Mouse (Mus musculus): Measurements from ENCODE around the gene Cer1. TPM values are rescaled to one million over a fixed set of nuclear protein-coding genes. Genes with fewer than 3 reads are reported as not detected.

The Cer1 gene
- total RNA-seq, 2 experiments from 2014 or later: not detected

DNA sequence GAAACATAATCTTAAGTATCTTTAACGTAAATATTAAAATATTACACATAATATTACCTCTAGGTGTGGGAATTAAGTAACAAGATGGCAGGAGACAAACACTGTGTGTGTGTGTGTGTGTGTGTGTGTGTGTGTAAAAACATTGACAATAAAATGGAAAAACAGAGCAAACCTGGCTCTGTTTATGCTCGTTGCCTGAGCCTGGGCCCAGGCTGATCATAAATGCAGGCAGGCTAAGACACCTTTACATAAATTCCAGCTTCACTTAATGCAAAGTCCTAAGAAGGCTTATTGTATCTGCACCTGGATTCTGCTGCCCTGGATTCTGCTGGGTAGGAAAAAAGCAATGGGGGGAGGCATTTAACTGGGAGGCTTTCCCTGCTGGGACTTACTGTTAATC lies 6.6 kb upstream of the Cer1 start:
- intact Hi-C loops (cut with DNase I): no loop called here
- H3K27ac ChIP-seq: no peak overlapping the region
- no peak overlapping the region for H3K4me3 ChIP-seq
- DNase-seq: no peak
- TF ChIP-seq CTCF (IDR thresholded peaks at IDR 0.05): no peak

DNA sequence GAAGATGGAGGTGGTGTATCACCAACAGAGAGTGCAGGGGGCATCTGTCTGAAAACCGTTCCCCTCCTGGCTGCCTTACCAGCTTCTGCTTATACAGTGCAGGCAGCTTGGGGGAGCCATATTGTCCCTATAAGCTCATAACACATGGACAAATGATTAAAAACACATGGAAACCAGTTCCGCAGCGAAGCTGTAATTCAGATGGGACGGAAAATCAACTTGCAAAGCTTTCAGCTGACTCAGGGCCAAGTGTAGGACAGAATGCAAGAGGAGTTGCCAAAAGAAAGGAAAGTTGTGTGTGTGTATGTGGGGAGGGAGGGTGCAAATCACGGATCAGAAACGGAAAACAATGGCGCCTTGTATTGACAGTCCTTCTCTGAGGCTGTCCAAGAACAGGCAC lies 6.1 kb upstream of the Cer1 start:
- TF ChIP-seq CTCF (IDR thresholded peaks at IDR 0.05): no peak
- Histone ChIP-seq H3K4me3 (no peak overlapping the region), H3K27ac (no peak overlapping the region)
- DNase-seq: no peak
- intact Hi-C loops (cut with DNase I): no loop called here

GRCm38 (mm10) chr4:82890585-82890984 lies 5.6 kb upstream of the Cer1 start:
- no peak for TF ChIP-seq CTCF (IDR thresholded peaks at IDR 0.05)
- no peak for DNase-seq
- H3K4me3 ChIP-seq: no peak overlapping the region
- intact Hi-C loops (cut with DNase I): no loop called here
- H3K27ac ChIP-seq: no peak overlapping the region

DNA sequence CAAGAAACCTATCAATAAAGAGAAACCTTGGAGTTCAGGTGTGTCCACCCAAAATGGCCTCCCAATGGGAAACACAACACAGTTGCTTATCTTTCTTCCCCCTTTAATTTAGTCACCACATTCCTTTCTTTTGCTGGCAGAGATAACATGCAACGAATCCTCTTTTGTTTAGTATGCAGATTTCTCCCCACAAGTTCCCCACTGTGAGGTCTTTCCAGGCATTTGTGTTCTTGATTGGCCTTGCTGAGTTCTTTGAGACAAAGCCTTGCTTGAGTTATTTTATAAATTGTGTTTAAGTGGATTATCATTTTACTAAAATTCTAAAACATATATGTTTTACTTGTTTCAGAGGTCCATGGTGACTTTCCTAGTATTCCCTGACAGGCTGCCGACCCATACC lies 1.2 kb upstream of the Cer1 start:
- intact Hi-C loops (cut with DNase I): no loop called here
- H3K4me3 ChIP-seq: no peak overlapping the region
- DNase-seq: no peak
- no peak for TF ChIP-seq CTCF (IDR thresholded peaks at IDR 0.05)
- no peak overlapping the region for H3K27ac ChIP-seq

DNA sequence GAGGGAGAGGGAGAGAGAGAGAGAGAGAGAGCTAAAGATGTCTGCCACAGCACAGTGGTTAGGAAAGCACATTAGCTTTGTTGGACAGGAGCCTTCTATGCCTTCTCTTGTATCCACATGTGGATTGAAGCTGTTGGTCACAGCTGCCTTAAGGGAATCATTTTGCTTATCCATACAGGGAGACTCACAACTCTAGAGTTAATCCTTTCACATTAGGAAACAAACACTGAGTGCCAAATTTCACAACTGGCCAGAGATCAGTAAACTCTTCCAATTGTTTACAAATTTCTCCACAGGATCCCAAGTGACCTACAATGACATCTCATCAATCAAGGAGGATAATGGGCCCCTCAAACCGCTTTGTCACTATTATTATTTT lies 576 bp upstream of the Cer1 start:
- intact Hi-C loops (cut with DNase I): no loop called here
- no peak for TF ChIP-seq CTCF (IDR thresholded peaks at IDR 0.05)
- H3K27ac ChIP-seq: no peak overlapping the region
- no peak for DNase-seq
- no peak overlapping the region for H3K4me3 ChIP-seq

DNA sequence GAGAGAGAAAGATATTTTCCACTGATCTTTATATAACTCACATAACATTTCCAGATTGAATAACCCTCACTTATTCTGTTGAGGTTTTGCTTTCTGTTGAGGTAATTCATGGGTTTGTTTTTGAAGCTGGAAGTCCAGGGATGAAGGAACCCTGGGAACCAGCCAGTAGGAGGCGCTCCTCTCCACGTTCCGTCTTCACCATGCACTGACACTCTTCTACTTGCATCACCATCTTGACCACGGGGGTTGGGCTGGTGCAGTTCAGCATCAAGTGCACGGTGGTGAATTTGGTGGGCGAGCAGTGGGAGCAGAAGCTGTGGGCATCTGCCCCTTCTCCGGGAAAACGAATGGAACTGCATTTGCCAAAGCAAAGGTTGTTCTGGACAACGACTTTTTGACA lies 2.4 kb downstream of the Cer1 start:
- H3K4me3 ChIP-seq: no peak overlapping the region
- no peak overlapping the region for H3K27ac ChIP-seq
- no peak for DNase-seq
- intact Hi-C loops (cut with DNase I): no loop called here
- 0 out of 2 replicates have a peak, but pooled peaks have one; percentile 2 for TF ChIP-seq CTCF (IDR thresholded peaks at IDR 0.05)

GRCm38 (mm10) chr4:82881366-82881765 lies 3.6 kb downstream of the Cer1 start:
- no peak overlapping the region for H3K27ac ChIP-seq
- no peak for TF ChIP-seq CTCF (IDR thresholded peaks at IDR 0.05)
- H3K4me3 ChIP-seq: no peak overlapping the region
- DNase-seq: no peak
- intact Hi-C loops (cut with DNase I): no loop called here

DNA sequence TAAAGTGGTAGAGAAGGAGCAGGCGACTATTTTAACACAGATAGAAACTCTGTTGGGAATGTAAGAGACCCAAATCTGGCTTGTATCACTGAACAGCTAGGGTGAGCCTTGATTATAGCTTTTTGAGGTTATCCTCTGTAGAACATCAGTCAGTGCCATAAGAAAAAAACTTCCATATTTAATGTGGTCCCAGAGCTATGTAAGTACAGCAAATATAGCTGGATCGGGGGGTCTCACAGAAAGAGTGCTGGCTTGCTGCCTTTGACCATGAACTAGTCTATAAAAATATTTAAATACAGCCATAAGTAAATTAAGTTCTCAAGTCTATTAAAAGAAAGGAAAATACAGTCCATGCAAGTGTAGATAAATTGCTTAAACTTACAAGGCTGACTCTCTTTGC lies 4.7 kb downstream of the Cer1 start:
- Histone ChIP-seq H3K4me3 (no peak overlapping the region), H3K27ac (no peak overlapping the region)
- intact Hi-C loops (cut with DNase I): no loop called here
- DNase-seq: no peak
- no peak for TF ChIP-seq CTCF (IDR thresholded peaks at IDR 0.05)

DNA sequence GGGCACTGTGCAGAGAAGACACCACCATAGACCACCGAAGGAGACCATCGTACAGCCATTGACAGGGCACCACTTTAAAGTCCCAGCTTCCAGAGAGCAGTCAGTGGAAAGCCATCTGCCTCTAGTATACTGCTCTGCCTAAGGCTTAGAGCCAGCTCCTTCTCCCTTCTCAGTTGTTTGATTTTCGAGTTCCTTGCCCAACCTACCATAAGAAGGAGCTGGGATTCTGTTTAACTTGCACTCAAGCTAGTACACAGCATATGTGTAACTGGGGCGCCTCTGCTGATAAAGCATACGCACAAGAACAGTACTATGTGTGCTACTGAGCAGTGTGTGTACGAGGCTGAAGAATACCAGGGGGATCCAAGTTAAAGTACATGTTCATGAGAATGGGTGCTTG lies 5.8 kb downstream of the Cer1 start:
- no peak for TF ChIP-seq CTCF (IDR thresholded peaks at IDR 0.05)
- Histone ChIP-seq H3K27ac (no peak overlapping the region), H3K4me3 (no peak overlapping the region)
- intact Hi-C loops (cut with DNase I): no loop called here
- no peak for DNase-seq

GRCm38 (mm10) chr4:82876656-82877055 lies 8.3 kb downstream of the Cer1 start:
- intact Hi-C loops (cut with DNase I): no loop called here
- Histone ChIP-seq H3K4me3 (no peak overlapping the region), H3K27ac (no peak overlapping the region)
- no peak for DNase-seq
- TF ChIP-seq CTCF (IDR thresholded peaks at IDR 0.05): no peak

DNA sequence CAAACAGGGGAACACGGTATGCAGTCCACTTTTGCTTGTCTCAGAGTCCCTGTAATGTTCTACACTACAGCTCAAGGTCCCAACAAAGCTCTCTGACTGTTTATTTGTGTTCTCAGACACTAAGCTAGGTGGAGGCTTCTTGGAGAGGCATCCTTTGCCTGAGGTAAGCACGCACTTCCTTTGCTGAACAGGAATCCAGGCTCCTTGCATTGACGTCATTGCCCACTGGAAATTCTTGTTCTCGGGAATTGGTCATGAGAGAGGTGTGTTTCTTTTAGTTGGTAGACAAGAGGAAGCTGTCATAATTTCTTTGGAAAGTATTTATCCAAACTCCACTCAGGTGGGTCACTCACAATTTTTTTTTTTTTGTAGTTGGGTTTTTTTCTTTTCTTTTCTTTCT lies 9.4 kb downstream of the Cer1 start:
- H3K4me3 ChIP-seq: no peak overlapping the region
- no peak for TF ChIP-seq CTCF (IDR thresholded peaks at IDR 0.05)
- no peak overlapping the region for H3K27ac ChIP-seq
- intact Hi-C loops (cut with DNase I): no loop called here
- DNase-seq: no peak

DNA sequence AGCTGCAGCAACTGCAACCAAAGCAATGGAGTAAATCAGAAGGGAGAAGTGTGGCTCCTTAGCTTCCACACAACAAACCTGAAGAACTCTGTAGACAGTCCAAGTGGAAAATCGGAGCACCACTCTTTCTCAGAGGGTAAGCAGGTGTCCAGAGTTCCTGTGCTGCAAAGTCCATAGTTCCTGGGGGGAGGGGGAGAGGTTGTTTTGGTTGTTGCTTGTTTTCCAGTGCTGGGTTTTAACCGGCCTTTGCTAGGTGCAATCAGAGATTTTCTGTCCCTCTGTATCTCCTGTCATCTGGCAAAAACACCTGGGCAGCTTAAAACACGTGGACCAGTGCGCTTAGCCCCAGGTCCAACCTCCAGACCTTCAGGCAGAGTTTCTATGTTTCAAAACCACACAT lies 10.2 kb downstream of the Cer1 start:
- H3K27ac ChIP-seq: no peak overlapping the region
- no peak for DNase-seq
- H3K4me3 ChIP-seq: no peak overlapping the region
- no peak for TF ChIP-seq CTCF (IDR thresholded peaks at IDR 0.05)
- intact Hi-C loops (cut with DNase I): no loop called here

DNA sequence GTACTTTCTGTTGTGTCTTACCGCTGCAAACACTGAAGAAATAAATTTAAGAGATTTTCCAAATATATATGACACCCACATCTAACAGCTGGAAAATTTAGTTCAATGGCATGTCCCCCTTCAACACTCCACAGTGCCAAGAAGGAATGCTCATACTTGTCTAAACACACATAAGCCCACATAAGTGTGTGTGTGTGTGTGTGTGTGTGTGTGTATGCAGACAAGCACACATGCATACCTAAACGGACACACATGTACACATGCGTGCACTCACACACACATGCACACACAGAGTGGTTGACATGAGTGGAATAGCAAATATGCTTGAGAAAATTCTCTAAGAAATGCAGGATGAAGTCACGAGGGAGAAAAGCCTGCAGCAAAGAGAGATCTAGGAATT lies 12.4 kb downstream of the Cer1 start:
- Histone ChIP-seq H3K4me3 (no peak overlapping the region), H3K27ac (no peak overlapping the region)
- DNase-seq: no peak
- intact Hi-C loops (cut with DNase I): no loop called here
- TF ChIP-seq CTCF (IDR thresholded peaks at IDR 0.05): no peak

GRCm38 (mm10) chr4:82872121-82872520 lies 12.8 kb downstream of the Cer1 start:
- intact Hi-C loops (cut with DNase I): no loop called here
- no peak overlapping the region for H3K27ac ChIP-seq
- DNase-seq: no peak
- no peak overlapping the region for H3K4me3 ChIP-seq
- TF ChIP-seq CTCF (IDR thresholded peaks at IDR 0.05): no peak

DNA sequence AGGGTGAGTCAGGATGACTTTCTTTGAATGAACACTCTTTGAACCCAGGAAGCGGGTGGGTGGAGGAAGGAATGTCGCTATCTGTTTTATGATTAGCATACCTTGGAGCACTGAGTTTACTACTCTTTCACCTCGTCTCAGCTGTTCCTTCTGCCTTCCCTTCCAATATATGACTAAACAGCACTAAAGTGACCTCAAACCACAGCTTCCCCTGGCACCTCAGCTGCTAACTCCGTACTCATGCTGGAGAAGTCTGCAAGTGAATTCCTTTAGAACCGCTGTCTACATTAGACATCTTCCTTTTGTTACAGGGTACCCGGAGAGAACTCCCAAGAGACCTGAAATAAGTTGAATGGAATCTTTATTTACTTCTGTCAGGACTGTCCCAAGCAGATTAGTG lies 14.0 kb downstream of the Cer1 start:
- intact Hi-C loops (cut with DNase I): no loop called here

More for the DNA sequence above, 14.0 kb downstream of the Cer1 start:
- DNase-seq: no peak
- no peak for TF ChIP-seq CTCF (IDR thresholded peaks at IDR 0.05)
- H3K27ac ChIP-seq: no peak overlapping the region
- H3K4me3 ChIP-seq: no peak overlapping the region
